Mouse (Mus musculus) myocyte (in vitro differentiated cells): ENCODE data around the gene Atrip. TPM values are rescaled to one million over a fixed set of nuclear protein-coding genes. Genes with fewer than 3 reads are reported as not detected.

ENCODE experiments used
- H3K27me3 ChIP-seq: one replicate; pipeline ENCODE4 v1.6.1; 2011; ENCODE audit not compliant: control insufficient read depth, insufficient read depth, insufficient read length
- H3K36me3 ChIP-seq: one replicate; pipeline ENCODE4 v1.6.1; 2011; ENCODE audit not compliant: control insufficient read depth, insufficient read depth
- H3K4me2 ChIP-seq: one replicate; pipeline ENCODE4 v1.6.1; 2011; ENCODE audit warnings: low read depth, control low read depth
- H3K4me3 ChIP-seq: one replicate; pipeline ENCODE4 v1.5.1; 2011; ENCODE audit warnings: mild to moderate bottlenecking, control low read depth, moderate library complexity
- H3K79me2 ChIP-seq: one replicate; pipeline ENCODE4 v1.6.1; 2011; ENCODE audit not compliant: control insufficient read depth, insufficient read depth
- H3ac ChIP-seq: one replicate; pipeline ENCODE4 v1.6.1; 2011; ENCODE audit not compliant: control insufficient read depth, insufficient read length
- CEBPB ChIP-seq: IDR thresholded peaks from 2 replicates; pipeline ENCODE4 v1.6.1; 2011; ENCODE audit warnings: mild to moderate bottlenecking, moderate library complexity; ENCODE audit not compliant: poor library complexity, insufficient read depth, severe bottlenecking
- E2F4 ChIP-seq: IDR thresholded peaks from one replicate; pipeline ENCODE4 v1.6.1; 2011; ENCODE audit warnings: mild to moderate bottlenecking, control low read depth, moderate library complexity; ENCODE audit not compliant: insufficient read depth
- MAX ChIP-seq: IDR thresholded peaks from one replicate; pipeline ENCODE4 v1.6.1; 2011; ENCODE audit warnings: low read depth, mild to moderate bottlenecking, control low read depth
- MYOD1 ChIP-seq, 3 experiments: IDR thresholded peaks; one replicate each; pipeline ENCODE4 v1.6.1; 2011; ENCODE audit warnings: control low read depth in 2 of 3, low read depth in 2 of 3, mild to moderate bottlenecking in 2 of 3, moderate library complexity in 1 of 3; ENCODE audit not compliant: insufficient read length in 2 of 3, control insufficient read depth in 1 of 3
- MYOG ChIP-seq, 3 experiments: IDR thresholded peaks; one replicate each; pipeline ENCODE4 v1.6.1; 2011; ENCODE audit warnings: control low read depth in 2 of 3, low read depth in 2 of 3, mild to moderate bottlenecking in 2 of 3; ENCODE audit not compliant: insufficient read length in 2 of 3, control insufficient read depth in 1 of 3, insufficient read depth in 1 of 3
- POLR2A ChIP-seq: IDR thresholded peaks from one replicate; pipeline ENCODE4 v1.6.1; 2011; ENCODE audit warnings: low read depth, mild to moderate bottlenecking, control low read depth, moderate library complexity; ENCODE audit not compliant: insufficient read length
- POLR2AphosphoS2 ChIP-seq: IDR thresholded peaks from one replicate; pipeline ENCODE4 v1.6.1; 2011; ENCODE audit warnings: low read depth, control low read depth; ENCODE audit not compliant: insufficient read length
- REST ChIP-seq: IDR thresholded peaks from one replicate; pipeline ENCODE4 v1.6.1; 2011; ENCODE audit warnings: mild to moderate bottlenecking, control low read depth, moderate library complexity; ENCODE audit not compliant: insufficient read depth, insufficient read length
- SRF ChIP-seq: IDR thresholded peaks from one replicate; pipeline ENCODE4 v1.6.1; 2011; ENCODE audit warnings: low read depth; ENCODE audit not compliant: control insufficient read depth, insufficient read length
- TCF12 ChIP-seq: IDR thresholded peaks from one replicate; pipeline ENCODE4 v1.6.1; 2011; ENCODE audit warnings: mild to moderate bottlenecking, control low read depth; ENCODE audit not compliant: poor library complexity, insufficient read depth, severe bottlenecking
- TCF3 ChIP-seq: IDR thresholded peaks from one replicate; pipeline ENCODE4 v1.6.1; 2011; ENCODE audit warnings: low read depth, control low read depth; ENCODE audit not compliant: insufficient read length
- USF1 ChIP-seq: IDR thresholded peaks from one replicate; pipeline ENCODE4 v1.6.1; 2011; ENCODE audit warnings: low read depth, mild to moderate bottlenecking, control low read depth, moderate library complexity
- polyA plus RNA-seq: library from polyadenylated mRNA; unstranded; fragments of >200 nt; fragmentation: generic; extraction: Trizol; gene quantifications from one replicate; pipeline ENCODE4 v1.2.1, GENCODE M21; 2012; ENCODE audit warnings: missing spikeins

Gene Atrip
- polyA plus RNA-seq = 9.6 TPM

GRCm38 (mm10) chr9:109073661-109074573, at the start of gene Atrip:
Gene Atrip (minus strand): TSS chr9:109074124.
- H3ac ChIP-seq = peak within 1 kb of the TSS; percentile 80
- TF ChIP-seq POLR2AphosphoS2 (peak; percentile 97), TCF12 (no peak), E2F4 (no peak), POLR2A (peak; percentile 93), SRF (peak; percentile 76)

GRCm38 (mm10) chr9:109123266-109123665, 49.3 kb upstream of the Atrip start:
- Histone ChIP-seq H3K79me2 (no peaks in the 10 kb centered on the region), H3K4me2 (no peak overlapping the region), H3K27me3 (no peaks in the 10 kb centered on the region), H3K4me3 (no peak overlapping the region), H3ac (no peak overlapping the region), H3K36me3 (no peaks in the 10 kb centered on the region)
- no peak for TF ChIP-seq MYOD1 (IDR thresholded peaks at IDR 0.05; ENCODE audit: control insufficient read depth in 1 of 3, insufficient read length in 2 of 3, low read depth in 2 of 3)
- TF ChIP-seq REST = no peak
- no peak for TF ChIP-seq USF1
- TF ChIP-seq TCF3 = no peak
- no peak for TF ChIP-seq POLR2A
- no peak for TF ChIP-seq TCF12
- TF ChIP-seq CEBPB = no peak
- TF ChIP-seq POLR2AphosphoS2 = no peak
- no peak for TF ChIP-seq MYOG (IDR thresholded peaks at IDR 0.05; ENCODE audit: control insufficient read depth in 1 of 3, insufficient read depth in 1 of 3, insufficient read length in 2 of 3, low read depth in 2 of 3)
- no peak for TF ChIP-seq E2F4
- TF ChIP-seq MAX = no peak
- TF ChIP-seq SRF = no peak

More at GRCm38 (mm10) chr9:109073661-109074573, at the start of gene Atrip:
- Histone ChIP-seq H3K27me3 (no peaks in the 10 kb centered on the region), H3K36me3 (peaks cover 6% of the 10 kb centered on the region), H3K4me2 (peak within 1 kb of the TSS; percentile 100), H3K79me2 (peaks cover 24% of the 10 kb centered on the region), H3K4me3 (peak within 1 kb of the TSS; percentile 95)

- Histone ChIP-seq H3K79me2 (no peaks in the 10 kb centered on the region), H3K27me3 (no peaks in the 10 kb centered on the region), H3ac (no peak overlapping the region), H3K36me3 (no peaks in the 10 kb centered on the region), H3K4me2 (no peak overlapping the region), H3K4me3 (no peak overlapping the region)
- TF ChIP-seq MYOG (IDR thresholded peaks at IDR 0.05; ENCODE audit: control insufficient read depth in 1 of 3, insufficient read depth in 1 of 3, insufficient read length in 2 of 3, low read depth in 2 of 3) (no peak), MYOD1 (IDR thresholded peaks at IDR 0.05; ENCODE audit: control insufficient read depth in 1 of 3, insufficient read length in 2 of 3, low read depth in 2 of 3) (no peak), MAX (no peak), SRF (no peak), REST (no peak), POLR2A (no peak), TCF12 (no peak), CEBPB (no peak), POLR2AphosphoS2 (no peak), USF1 (no peak), TCF3 (no peak), E2F4 (no peak)
These were observed 48.7 kb upstream of the Atrip start for GRCm38 (mm10) chr9:109122553-109123085.

GRCm38 (mm10) chr9:109120956-109121355, 47.0 kb upstream of the Atrip start:
- Histone ChIP-seq H3K4me2 (no peak overlapping the region), H3ac (no peak overlapping the region), H3K27me3 (no peaks in the 10 kb centered on the region), H3K79me2 (no peaks in the 10 kb centered on the region), H3K36me3 (no peaks in the 10 kb centered on the region), H3K4me3 (no peak overlapping the region)
- TF ChIP-seq MYOD1 (IDR thresholded peaks at IDR 0.05; ENCODE audit: control insufficient read depth in 1 of 3, insufficient read length in 2 of 3, low read depth in 2 of 3) (no peak), E2F4 (no peak), SRF (no peak), USF1 (no peak), MYOG (IDR thresholded peaks at IDR 0.05; ENCODE audit: control insufficient read depth in 1 of 3, insufficient read depth in 1 of 3, insufficient read length in 2 of 3, low read depth in 2 of 3) (no peak), POLR2AphosphoS2 (no peak), TCF12 (no peak), CEBPB (no peak), TCF3 (no peak), REST (no peak), MAX (no peak), POLR2A (no peak)
